Mouse (Mus musculus): Measurements from ENCODE around the gene Gphn.
A peak's percentile ranks its signal among the peaks of the same experiment; 100 is the strongest.
"Not testable (repeated sequence)": the region's sequence is repeated elsewhere in the genome, so short reads cannot be mapped to it uniquely, and the experiment has no call there.

Gene Gphn

GRCm38 (mm10) chr12:78332107-78332506 lies 105.9 kb downstream of the Gphn start:
- DNase-seq (ENCODE audit: extremely low spot score, low read depth, low spot score), result peak; percentile 30

- DNase-seq (ENCODE audit: extremely low spot score, low read depth, low spot score), result no peak
Measured at GRCm38 (mm10) chr12:78356472-78356871, 130.3 kb downstream of the Gphn start.

DNA sequence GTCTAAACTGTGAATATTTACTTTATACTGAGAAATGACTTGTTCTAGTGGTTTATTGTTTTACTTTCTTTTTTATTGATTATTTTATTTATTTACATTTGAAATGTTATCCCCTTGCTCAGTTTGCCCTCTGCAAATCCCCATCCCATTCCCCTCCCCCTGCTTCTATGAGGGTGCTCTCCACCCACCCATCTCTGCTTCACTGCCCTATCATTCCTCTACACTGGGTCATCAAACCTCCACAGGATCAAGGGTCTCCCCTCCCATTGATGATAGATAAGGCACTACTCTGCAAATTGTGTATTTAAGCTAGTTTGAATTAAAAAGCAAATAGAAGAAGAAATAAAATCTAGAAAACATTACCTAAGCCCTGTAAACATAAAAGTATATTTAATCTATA lies 163.1 kb downstream of the Gphn start:
- no peak for DNase-seq (ENCODE audit: extremely low spot score, low read depth, low spot score)

DNA sequence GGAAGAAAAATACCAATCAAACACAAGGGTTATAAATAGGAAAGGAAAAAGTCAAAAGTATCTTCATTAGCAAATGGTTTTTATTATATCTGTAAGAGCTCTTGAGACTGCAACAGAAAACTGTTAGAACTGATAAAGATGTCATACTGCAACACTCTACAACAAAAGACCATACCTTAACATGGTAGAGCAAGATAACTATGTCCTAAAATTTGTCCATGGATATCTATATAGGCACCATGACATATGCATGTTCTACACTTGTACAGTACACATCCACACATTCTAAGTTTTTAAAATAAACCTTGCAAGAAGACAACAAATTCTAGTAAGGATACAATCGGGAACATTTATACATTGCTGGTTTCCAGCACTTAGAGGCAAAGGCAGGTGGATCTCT lies 169.1 kb downstream of the Gphn start:
- DNase-seq (ENCODE audit: extremely low spot score, low read depth, low spot score), result no peak

DNA sequence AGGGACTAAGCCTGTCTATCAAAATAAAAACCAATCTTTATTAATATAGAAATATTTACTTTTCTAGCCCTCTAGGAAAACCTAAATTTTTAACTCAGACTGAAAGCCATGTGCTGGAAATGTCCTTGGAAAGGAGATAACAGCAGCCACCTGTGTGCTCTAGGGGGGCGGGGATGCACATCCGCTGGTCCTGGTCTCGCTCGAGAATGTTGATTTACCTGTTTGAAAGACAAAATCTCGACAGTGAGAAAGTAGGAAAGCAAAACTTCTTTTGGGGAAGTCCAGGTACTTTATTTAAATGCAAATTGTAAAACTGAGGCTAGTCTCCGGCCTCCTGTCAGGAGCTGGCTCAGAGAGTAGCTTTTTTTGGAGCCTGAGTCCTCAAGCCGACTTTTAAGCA lies 181.3 kb downstream of the Gphn start:
- DNase-seq (ENCODE audit: extremely low spot score, low read depth, low spot score), result not testable (repeated sequence)

DNA sequence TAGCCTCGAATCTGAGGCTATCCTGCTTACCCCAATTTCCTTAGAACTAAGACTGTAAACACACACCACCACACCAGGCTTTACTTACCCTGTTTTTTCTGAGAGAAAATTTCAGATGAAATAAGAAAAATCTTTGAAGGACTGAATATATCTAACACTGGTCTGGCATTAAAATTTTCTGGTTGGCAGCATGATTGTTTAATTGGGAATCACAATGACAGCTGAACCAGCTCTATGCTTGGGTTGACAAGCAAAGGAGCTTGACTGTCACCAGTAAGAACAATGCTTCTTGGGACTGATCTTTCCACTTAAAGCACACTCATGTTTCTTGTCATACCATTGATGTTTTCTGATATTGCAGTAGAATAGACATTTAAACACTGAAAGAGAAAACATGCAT lies 296.0 kb downstream of the Gphn start:
- no peak for DNase-seq (ENCODE audit: extremely low spot score, low read depth, low spot score)

GRCm38 (mm10) chr12:78522804-78523394 lies 296.7 kb downstream of the Gphn start:
- DNase-seq (ENCODE audit: extremely low spot score, low read depth, low spot score), result no peak

DNA sequence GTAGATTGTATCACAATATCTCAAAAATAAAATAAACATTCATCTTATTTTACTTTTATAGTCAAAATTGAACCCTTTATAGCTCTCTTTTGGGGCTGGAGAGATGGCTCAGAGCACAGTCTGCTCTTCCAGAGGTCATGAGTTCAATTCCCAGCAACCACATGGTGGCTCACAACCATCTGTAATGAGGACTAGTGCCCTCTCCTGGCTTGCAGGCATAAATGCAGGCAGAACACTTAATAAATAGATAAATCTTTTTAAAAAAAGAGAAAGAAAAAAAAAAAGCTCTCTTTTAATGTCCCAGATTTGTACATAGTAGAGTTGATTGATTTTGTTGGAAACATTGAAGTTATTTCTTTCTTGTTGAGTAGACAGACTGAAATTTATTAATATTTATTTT lies 311.4 kb downstream of the Gphn start:
- not testable (repeated sequence) for DNase-seq (ENCODE audit: extremely low spot score, low read depth, low spot score)

- DNase-seq (ENCODE audit: extremely low spot score, low read depth, low spot score), result no peak
Measured at GRCm38 (mm10) chr12:78550913-78551312, 324.7 kb downstream of the Gphn start.

DNA sequence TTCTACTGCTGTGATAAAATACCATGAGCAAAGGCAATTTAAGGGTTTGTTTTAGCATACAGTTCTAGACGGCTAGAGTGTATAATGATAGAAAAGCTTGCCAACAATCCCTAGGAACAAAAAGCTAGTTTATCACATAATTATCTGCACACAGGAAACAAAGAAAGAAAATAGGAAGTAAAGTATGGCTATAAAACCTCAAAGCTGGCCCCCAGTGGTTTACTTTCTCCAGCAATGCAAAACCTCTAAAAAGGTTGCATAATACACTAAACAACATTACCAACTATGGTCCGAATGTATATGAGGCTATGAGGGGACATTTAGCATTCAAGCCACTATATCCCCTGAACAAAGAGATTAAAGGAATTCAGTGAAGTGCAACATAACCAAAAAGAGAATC lies 405.6 kb downstream of the Gphn start:
- DNase-seq (ENCODE audit: extremely low spot score, low read depth, low spot score), result no peak

- DNase-seq (ENCODE audit: extremely low spot score, low read depth, low spot score), result no peak
Measured at GRCm38 (mm10) chr12:78639466-78639865, 413.3 kb downstream of the Gphn start.

GRCm38 (mm10) chr12:78640086-78640485 lies 413.9 kb downstream of the Gphn start:
- DNase-seq (ENCODE audit: extremely low spot score, low read depth, low spot score), result no peak

DNA sequence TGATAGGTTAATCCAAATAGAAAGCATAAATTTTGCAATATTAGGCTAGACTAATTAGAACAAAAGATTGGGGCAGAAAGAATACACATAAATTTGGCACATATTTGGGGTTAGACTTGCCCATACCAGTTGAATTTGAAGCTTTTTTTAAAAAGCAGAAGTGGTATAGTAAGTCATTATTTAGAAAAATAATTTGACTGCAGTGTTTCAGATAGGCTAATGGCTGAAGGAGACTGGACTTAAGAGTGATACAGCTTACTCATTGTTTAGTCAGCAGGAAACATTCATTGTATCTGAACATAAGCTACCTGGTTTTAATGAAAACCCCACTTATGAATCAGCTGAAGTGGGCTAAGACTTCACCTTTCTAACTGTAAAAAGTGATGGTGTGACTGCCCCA lies 415.0 kb downstream of the Gphn start:
- no peak for DNase-seq (ENCODE audit: extremely low spot score, low read depth, low spot score)

DNA sequence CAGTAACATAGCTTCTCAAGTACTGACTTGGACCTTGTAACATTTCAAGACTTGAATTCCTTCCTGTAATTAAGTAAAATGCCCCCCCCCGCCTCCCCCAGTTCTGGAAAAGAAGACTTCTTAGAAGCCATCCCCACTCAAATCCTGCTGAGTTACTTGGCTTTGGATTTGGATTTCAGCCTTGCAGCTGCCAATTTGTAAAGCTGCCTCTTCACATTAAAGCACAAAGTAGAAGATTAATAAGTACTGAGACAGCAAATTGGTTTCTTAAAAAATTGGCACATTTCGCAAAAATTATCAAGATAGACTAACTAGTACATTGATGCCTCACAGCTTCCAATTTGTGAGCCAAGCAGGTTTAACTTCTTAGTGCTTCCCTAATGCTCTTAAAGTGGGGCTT lies 417.5 kb downstream of the Gphn start:
- DNase-seq (ENCODE audit: extremely low spot score, low read depth, low spot score), result no peak

GRCm38 (mm10) chr12:78645282-78645681 lies 419.1 kb downstream of the Gphn start:
- DNase-seq (ENCODE audit: extremely low spot score, low read depth, low spot score), result no peak

DNA sequence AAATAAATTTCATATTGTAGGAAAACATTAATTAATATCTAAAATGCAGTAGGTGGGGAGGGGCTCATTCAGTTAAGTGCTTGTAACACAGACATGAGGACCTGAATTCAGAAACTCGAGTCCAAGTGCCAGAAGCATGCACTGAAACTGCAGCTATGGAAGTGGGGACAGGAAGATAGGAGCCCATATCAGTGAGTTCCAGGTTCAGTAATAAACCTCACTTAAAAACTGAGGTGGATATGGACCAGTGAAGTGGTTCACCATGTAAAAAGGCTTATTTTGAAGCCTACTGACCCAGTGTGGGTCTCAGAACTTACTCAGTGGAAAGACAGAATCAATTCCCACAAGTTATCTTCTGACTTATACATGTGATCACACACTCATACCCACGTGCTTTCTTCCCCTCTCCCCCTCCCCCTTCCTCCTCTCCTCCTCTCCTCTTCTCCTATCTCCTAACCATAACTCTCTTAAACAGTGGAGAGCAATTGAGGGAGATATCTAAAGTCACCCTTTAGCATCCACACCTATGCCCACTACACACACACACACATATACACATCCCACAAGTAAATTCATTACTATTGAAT lies 433.6 kb downstream of the Gphn start:
- DNase-seq (ENCODE audit: extremely low spot score, low read depth, low spot score), result no peak

DNA sequence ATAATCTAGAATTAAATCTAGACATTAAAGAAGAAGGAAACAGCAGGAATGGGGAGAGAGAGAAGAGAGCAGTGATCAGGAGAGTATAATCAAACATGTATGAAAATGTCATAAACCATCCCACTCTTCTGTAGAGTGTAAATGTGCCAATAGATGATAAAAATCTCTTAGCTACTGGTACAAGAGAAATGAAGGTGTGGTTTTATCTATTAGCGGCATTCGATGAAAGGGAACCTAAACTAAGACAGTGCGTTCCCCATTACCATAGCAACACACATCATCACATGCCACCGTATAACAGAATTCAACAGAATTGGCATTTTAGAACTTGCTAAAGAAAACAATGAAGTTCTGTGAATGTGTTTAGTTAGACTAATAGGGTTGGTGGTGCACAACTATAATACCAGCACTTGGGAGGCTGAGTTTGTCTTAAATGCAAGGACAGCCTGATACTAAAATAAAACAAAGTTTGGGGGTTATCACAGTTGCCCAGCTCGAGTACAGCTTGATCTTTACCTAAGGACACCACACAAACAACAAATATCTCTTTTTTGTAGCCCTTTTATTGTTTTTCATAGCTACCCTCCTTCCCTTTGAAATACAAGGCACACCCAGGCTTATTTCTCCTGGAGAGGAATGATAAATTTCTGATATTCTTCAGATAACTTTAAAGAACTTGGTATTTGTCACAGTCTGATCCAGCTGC lies 452.1 kb downstream of the Gphn start:
- no peak for DNase-seq (ENCODE audit: extremely low spot score, low read depth, low spot score)

DNA sequence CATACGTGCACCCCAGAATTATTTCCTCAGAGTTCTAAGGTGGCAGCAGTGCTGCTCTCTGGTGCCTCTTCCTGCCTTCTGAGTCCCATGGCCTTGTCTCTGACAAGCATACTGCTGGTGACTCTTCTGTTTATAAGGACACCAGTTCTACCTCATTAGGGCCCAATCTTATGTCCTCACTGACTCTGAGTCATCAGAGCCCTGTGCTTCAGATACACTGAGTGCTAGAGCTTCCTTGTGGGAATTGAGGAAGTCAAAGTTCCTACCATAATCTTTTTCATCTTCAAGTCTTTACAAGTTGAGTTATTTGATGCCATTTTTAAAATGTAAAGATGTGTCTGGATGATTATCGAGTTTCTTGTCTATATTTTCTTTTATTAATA lies 452.6 kb downstream of the Gphn start:
- DNase-seq (ENCODE audit: extremely low spot score, low read depth, low spot score), result no peak

DNA sequence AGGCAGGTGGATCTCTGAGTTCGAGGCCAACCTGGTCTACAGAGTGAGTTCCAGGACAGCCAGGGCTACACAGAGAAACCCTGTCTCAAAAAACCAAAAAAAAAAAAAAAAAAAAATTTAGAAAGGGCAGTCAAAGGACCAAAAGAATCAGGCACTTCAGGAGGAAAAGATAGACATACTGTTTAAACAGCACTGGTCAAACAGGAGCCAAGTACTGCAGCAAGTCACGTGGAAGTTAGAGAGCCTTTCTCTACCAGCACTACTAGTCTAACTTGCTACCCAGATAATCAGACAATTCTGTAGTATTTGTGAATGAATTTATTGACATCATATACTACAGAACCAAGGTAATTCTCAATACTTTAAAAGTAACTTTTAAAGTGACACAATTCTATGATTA lies 454.9 kb downstream of the Gphn start:
- no peak for DNase-seq (ENCODE audit: extremely low spot score, low read depth, low spot score)

GRCm38 (mm10) chr12:78682279-78682678 lies 456.1 kb downstream of the Gphn start:
- DNase-seq (ENCODE audit: extremely low spot score, low read depth, low spot score), result no peak

DNA sequence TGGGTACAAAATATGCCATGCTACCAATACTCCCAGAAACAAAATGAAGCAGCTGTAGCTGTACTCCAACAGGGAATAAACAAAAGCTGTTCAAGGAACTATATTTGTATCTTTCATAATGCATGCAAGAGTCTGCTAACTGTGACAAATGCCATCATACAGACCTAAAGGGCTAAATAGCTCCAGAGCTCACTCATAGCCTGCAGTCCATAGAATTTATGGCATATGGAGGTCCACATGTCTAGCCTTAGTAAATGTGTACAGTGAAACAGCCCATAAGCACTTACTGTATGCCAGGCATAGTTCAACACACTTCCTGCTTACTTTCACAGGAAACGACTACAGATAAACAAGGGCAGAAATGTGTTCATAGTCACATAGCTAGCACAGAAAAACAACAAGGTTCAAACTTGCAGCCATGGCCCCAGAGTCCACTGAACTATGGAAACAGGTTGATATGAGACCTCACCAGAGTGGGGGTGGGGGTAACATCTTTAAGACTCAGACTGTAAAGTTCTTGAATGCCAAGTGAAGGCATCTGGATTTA lies 459.6 kb downstream of the Gphn start:
- no peak for DNase-seq (ENCODE audit: extremely low spot score, low read depth, low spot score)

GRCm38 (mm10) chr12:78688876-78689275 lies 462.7 kb downstream of the Gphn start:
- no peak for DNase-seq (ENCODE audit: extremely low spot score, low read depth, low spot score)
